Mouse (Mus musculus) cerebellum, adult 18-20 months (tissue): ENCODE results near the gene Eif3a.

ENCODE experiments used
- DNase-seq, 2 experiments: peaks; one replicate each; pipeline ENCODE4 v3.0.0; 2021

The Eif3a gene

GRCm38 (mm10) chr19:60758896-60759835, 31.3 kb downstream of the Eif3a start:
- DNase-seq, result no peak

GRCm38 (mm10) chr19:60757099-60757785, 33.2 kb downstream of the Eif3a start:
- DNase-seq, result no peak

- peak; percentile 60 to 69 for DNase-seq
Measured at GRCm38 (mm10) chr19:60756192-60757098, 34.0 kb downstream of the Eif3a start.

GRCm38 (mm10) chr19:60755438-60756191, 34.8 kb downstream of the Eif3a start, which contains the start of gene Nanos1:
TSS of gene Nanos1 (plus strand) at chr19:60755987.
- peak; percentile 93 to 96 for DNase-seq

- DNase-seq, result no peak
Measured at GRCm38 (mm10) chr19:60747801-60748200, 42.7 kb downstream of the Eif3a start.

GRCm38 (mm10) chr19:60743767-60744547, 46.5 kb downstream of the Eif3a start:
- no peak for DNase-seq

- no peak for DNase-seq
Measured at GRCm38 (mm10) chr19:60740560-60740959, 49.9 kb downstream of the Eif3a start.

GRCm38 (mm10) chr19:60731966-60732365, 58.5 kb downstream of the Eif3a start:
- no peak for DNase-seq

- no peak for DNase-seq
Measured at GRCm38 (mm10) chr19:60731299-60731698, 59.2 kb downstream of the Eif3a start.

- DNase-seq, result peak; percentile 38 to 58
Measured at GRCm38 (mm10) chr19:60730281-60730852, 60.1 kb downstream of the Eif3a start.

- DNase-seq, result no peak
Measured at GRCm38 (mm10) chr19:60716381-60716780, 74.1 kb downstream of the Eif3a start.

- no peak for DNase-seq
Measured at GRCm38 (mm10) chr19:60712577-60712976, 77.9 kb downstream of the Eif3a start.
